Mouse (Mus musculus) adrenal gland, postnatal 36 days (tissue): ENCODE results near the gene Tubb4b. TPM values are rescaled to one million over a fixed set of nuclear protein-coding genes. Genes with fewer than 3 reads are reported as not detected.

Source experiments
- total RNA-seq, 2 experiments: library from RNA; stranded (reverse); gene quantifications; 2 replicates each; pipeline ENCODE4 v1.2.3; 2021

Tubb4b gene
- total RNA-seq, 2 experiments from 2014 or later = 291 to 296 TPM

Other genes starting within 250 kb of the Tubb4b start
- 100 to 1,000 TPM in 1 of 2 experiments, 10 to 100 TPM in 1; 90.9 to 115 TPM for gene Mrpl41, start 249.6 kb downstream of the Tubb4b start, total RNA-seq
- gene Pnpla7, start 248.7 kb downstream of the Tubb4b start, total RNA-seq = 10 to 100 TPM; 38.5 to 66.3 TPM
- gene Nsmf, start 170.3 kb downstream of the Tubb4b start, total RNA-seq = 10 to 100 TPM; 32.8 to 56.4 TPM
- gene Entpd8, start 144.4 kb downstream of the Tubb4b start, total RNA-seq = not detected
- not detected for gene Noxa1, start 129.6 kb downstream of the Tubb4b start, total RNA-seq
- gene Nrarp, start 43.9 kb downstream of the Tubb4b start, total RNA-seq = 1 to 10 TPM; 2.1 to 2.3 TPM
- gene Tor4a, start 27.8 kb downstream of the Tubb4b start, total RNA-seq = 10 to 100 TPM; 14.0 to 24.8 TPM
- gene Nelfb, start 13.2 kb downstream of the Tubb4b start, total RNA-seq = 10 to 100 TPM; 54.8 to 57.2 TPM
- not detected for gene Stpg3, start 10.1 kb downstream of the Tubb4b start, total RNA-seq
- gene Fam166a, start 6.0 kb downstream of the Tubb4b start, total RNA-seq = not detected
- not detected for gene Slc34a3, start 9.7 kb upstream of the Tubb4b start, total RNA-seq
- gene Rnf224, start 12.1 kb upstream of the Tubb4b start, total RNA-seq = not detected
- 1 to 10 TPM; 5.8 TPM for gene Rnf208, start 17.6 kb upstream of the Tubb4b start, total RNA-seq
- gene Cysrt1, start 17.8 kb upstream of the Tubb4b start, total RNA-seq = not detected
- gene AL732309.1, start 22.2 kb upstream of the Tubb4b start, total RNA-seq = 1 to 10 TPM; 4.1 to 4.8 TPM
- gene Tmem203, start 30.7 kb upstream of the Tubb4b start, total RNA-seq = 10 to 100 TPM; 22.6 to 38.8 TPM
- gene Tprn, start 37.9 kb upstream of the Tubb4b start, total RNA-seq = 1 to 10 TPM; 8.7 to 9.2 TPM
- gene Ssna1, start 47.7 kb upstream of the Tubb4b start, total RNA-seq = 10 to 100 TPM; 43.8 to 45.1 TPM
- gene Anapc2, start 47.8 kb upstream of the Tubb4b start, total RNA-seq = 10 to 100 TPM; 76.5 to 81.3 TPM
- not detected for gene Tmem210, start 63.4 kb upstream of the Tubb4b start, total RNA-seq
- gene Lrrc26, start 65.2 kb upstream of the Tubb4b start, total RNA-seq = not detected
- 1 to 10 TPM; 6.3 to 7.6 TPM for gene Grin1, start 94.5 kb upstream of the Tubb4b start, total RNA-seq
- gene Man1b1, start 107.6 kb upstream of the Tubb4b start, total RNA-seq = 10 to 100 TPM; 53.1 to 59.2 TPM
- gene Dpp7, start 131.7 kb upstream of the Tubb4b start, total RNA-seq = 10 to 100 TPM; 29.9 to 31.8 TPM
- 10 to 100 TPM; 20.0 to 23.1 TPM for gene Uap1l1, start 141.0 kb upstream of the Tubb4b start, total RNA-seq
- under 1 TPM; 0.43 to 0.95 TPM for gene Sapcd2, start 147.6 kb upstream of the Tubb4b start, total RNA-seq
- gene Entpd2, start 171.2 kb upstream of the Tubb4b start, total RNA-seq = 1 to 10 TPM; 5.0 to 7.8 TPM
- 100 to 1,000 TPM; 117 to 140 TPM for gene Npdc1, start 174.6 kb upstream of the Tubb4b start, total RNA-seq
- gene Fut7, start 198.6 kb upstream of the Tubb4b start, total RNA-seq = not detected
- 10 to 100 TPM; 29.7 to 36.4 TPM for gene Abca2, start 204.0 kb upstream of the Tubb4b start, total RNA-seq
- gene Clic3, start 232.1 kb upstream of the Tubb4b start, total RNA-seq = not detected
- 10 to 100 TPM; 32.3 to 34.2 TPM for gene Paxx, start 236.4 kb upstream of the Tubb4b start, total RNA-seq
- 1 to 10 TPM; 1.1 to 2.0 TPM for gene Ptgds, start 245.3 kb upstream of the Tubb4b start, total RNA-seq